Mouse (Mus musculus) CH12.LX (cell line): ENCODE results near the gene Olfr273. TPM values are rescaled to one million over a fixed set of nuclear protein-coding genes. Genes with fewer than 3 reads are reported as not detected.

ENCODE experiments used
- DNase-seq: peaks from one replicate; pipeline ENCODE4 v3.0.0-alpha.2; 2013; ENCODE audit errors: extremely low read depth
- H3K27ac ChIP-seq: 2 replicates; pipeline ENCODE4 v1.5.1; 2012; ENCODE audit warnings: low read depth, mild to moderate bottlenecking, control low read depth, moderate library complexity; ENCODE audit not compliant: insufficient read depth
- H3K27me3 ChIP-seq: replicated peaks from 2 replicates; pipeline ENCODE3; 2012; ENCODE audit warnings: inconsistent platforms
- H3K36me3 ChIP-seq, 2 experiments: replicated peaks in 1 of 2; 2 replicates each; pipeline versions ENCODE3 to v1.6.1; 2012; ENCODE audit warnings: inconsistent platforms in 1 of 2, low read length in 1 of 2, mild to moderate bottlenecking in 1 of 2, mixed read lengths in 1 of 2, moderate library complexity in 1 of 2; ENCODE audit not compliant: control insufficient read depth in 1 of 2, insufficient read depth in 1 of 2
- H3K4me1 ChIP-seq, 2 experiments: 2 replicates each; pipeline ENCODE4 v1.6.1; 2012; ENCODE audit warnings: inconsistent platforms in 1 of 2, moderate library complexity in 1 of 2; ENCODE audit not compliant: insufficient read depth in 2 of 2, control insufficient read depth in 1 of 2
- H3K4me2 ChIP-seq: 2 replicates; pipeline ENCODE4 v1.6.1; 2012; ENCODE audit warnings: low read depth, mild to moderate bottlenecking, control low read depth; ENCODE audit not compliant: poor library complexity, insufficient read depth, severe bottlenecking
- H3K4me3 ChIP-seq, 3 experiments: fragments of 150-350 bp in 1 of 3; sonication (generic) in 1 of 3; replicated peaks in 1 of 3; 2 replicates each; pipeline versions ENCODE3 to v1.5.1; 2011 to 2012; ENCODE audit warnings: low read depth in 2 of 3, low read length in 2 of 3, mild to moderate bottlenecking in 2 of 3, moderate library complexity in 2 of 3, control low read depth in 1 of 3, improper control_type of control experiment in 1 of 3, inconsistent platforms in 1 of 3, mixed read lengths in 1 of 3; ENCODE audit not compliant: poor library complexity in 1 of 3
- H3K79me2 ChIP-seq: replicated peaks from 2 replicates; pipeline ENCODE4 v1.6.1; 2012; ENCODE audit warnings: mild to moderate bottlenecking, moderate library complexity; ENCODE audit not compliant: control insufficient read depth, poor library complexity, insufficient read depth, severe bottlenecking; ENCODE audit errors: extremely low read depth
- H3K9ac ChIP-seq: 2 replicates; pipeline ENCODE4 v1.6.1; 2012; ENCODE audit warnings: low read depth, mild to moderate bottlenecking, control low read depth, moderate library complexity; ENCODE audit not compliant: insufficient read depth
- H3K9me3 ChIP-seq: replicated peaks from 2 replicates; pipeline ENCODE3; 2012; ENCODE audit warnings: low read length, inconsistent platforms, mixed read lengths
- BHLHE40 ChIP-seq: IDR thresholded peaks from 2 replicates; pipeline ENCODE4 v1.6.1; 2011; ENCODE audit warnings: mild to moderate bottlenecking, low read depth, low read length, improper control_type of control experiment
- CHD2 ChIP-seq: IDR thresholded peaks from 2 replicates; pipeline ENCODE4 v1.6.1; 2011; ENCODE audit warnings: low read length, improper control_type of control experiment
- E2F4 ChIP-seq: IDR thresholded peaks from 2 replicates; pipeline ENCODE4 v1.6.1; 2011; ENCODE audit warnings: low read depth, low read length, improper control_type of control experiment; ENCODE audit not compliant: insufficient replicate concordance
- ELF1 ChIP-seq: IDR thresholded peaks from 2 replicates; pipeline ENCODE4 v1.6.1; 2014; ENCODE audit warnings: low read depth, mild to moderate bottlenecking, inconsistent platforms, low read length, improper control_type of control experiment
- ETS1 ChIP-seq: conservative IDR thresholded peaks from 2 replicates; pipeline ENCODE4 v1.6.1; 2012; ENCODE audit warnings: low read depth, mild to moderate bottlenecking, inconsistent platforms, low read length, improper control_type of control experiment, moderate library complexity
- GABPA ChIP-seq: IDR thresholded peaks from 2 replicates; pipeline ENCODE4 v1.6.1; 2012; ENCODE audit warnings: low read depth, low read length, improper control_type of control experiment, inconsistent platforms; ENCODE audit not compliant: insufficient replicate concordance
- JUN ChIP-seq: IDR thresholded peaks from 2 replicates; pipeline ENCODE4 v1.6.1; 2011; ENCODE audit warnings: low read depth, mild to moderate bottlenecking, low read length, improper control_type of control experiment, moderate library complexity; ENCODE audit not compliant: insufficient read depth
- JUND ChIP-seq: conservative IDR thresholded peaks from 2 replicates; pipeline ENCODE4 v1.6.1; 2011; ENCODE audit warnings: low read depth, low read length, improper control_type of control experiment
- KAT2A ChIP-seq: IDR thresholded peaks from 2 replicates; pipeline ENCODE4 v1.6.1; 2012; ENCODE audit warnings: low read length, improper control_type of control experiment, inconsistent platforms; ENCODE audit not compliant: insufficient replicate concordance
- MAZ ChIP-seq: IDR thresholded peaks from 2 replicates; pipeline ENCODE4 v1.6.1; 2012; ENCODE audit warnings: low read depth, mild to moderate bottlenecking, inconsistent platforms, low read length, improper control_type of control experiment, moderate library complexity
- MXI1 ChIP-seq: IDR thresholded peaks from 2 replicates; pipeline ENCODE4 v1.6.1; 2011; ENCODE audit warnings: mild to moderate bottlenecking, low read depth, low read length, improper control_type of control experiment
- MYC ChIP-seq: IDR thresholded peaks from 2 replicates; pipeline ENCODE4 v1.6.1; 2011; ENCODE audit warnings: low read depth, mild to moderate bottlenecking, improper control_type of control experiment, low read length
- NELFE ChIP-seq: IDR thresholded peaks from 2 replicates; pipeline ENCODE4 v1.6.1; 2011; ENCODE audit warnings: low read depth, low read length, improper control_type of control experiment
- POLR2AphosphoS2 ChIP-seq: IDR thresholded peaks from 2 replicates; pipeline ENCODE4 v1.6.1; 2011; ENCODE audit warnings: low read depth, low read length, improper control_type of control experiment
- RAD21 ChIP-seq: IDR thresholded peaks from 2 replicates; pipeline ENCODE4 v1.6.1; 2011; ENCODE audit warnings: low read depth, mild to moderate bottlenecking, low read length, improper control_type of control experiment, moderate library complexity
- RCOR1 ChIP-seq: conservative IDR thresholded peaks from 2 replicates; pipeline ENCODE4 v1.6.1; 2012; ENCODE audit warnings: low read depth, mild to moderate bottlenecking, inconsistent platforms, low read length, improper control_type of control experiment
- SMC3 ChIP-seq: IDR thresholded peaks from 2 replicates; pipeline ENCODE4 v1.6.1; 2011; ENCODE audit warnings: low read depth, low read length, improper control_type of control experiment
- USF2 ChIP-seq: conservative IDR thresholded peaks from 2 replicates; pipeline ENCODE4 v1.6.1; 2011; ENCODE audit warnings: low read depth, low read length, improper control_type of control experiment
- ZC3H11A ChIP-seq: IDR thresholded peaks from 2 replicates; pipeline ENCODE4 v1.6.1; 2012; ENCODE audit warnings: low read depth, mild to moderate bottlenecking, inconsistent platforms, low read length, improper control_type of control experiment
- ZKSCAN1 ChIP-seq: IDR thresholded peaks from 2 replicates; pipeline ENCODE4 v1.6.1; 2012; ENCODE audit warnings: low read depth, inconsistent platforms, low read length, improper control_type of control experiment, borderline replicate concordance
- ZNF384 ChIP-seq: IDR thresholded peaks from 2 replicates; pipeline ENCODE4 v1.6.1; 2012; ENCODE audit warnings: low read depth, low read length, improper control_type of control experiment, inconsistent platforms
- dilution Hi-C: fragments of 300-500 bp; cut with MboI; formaldehyde crosslinking; loops from 2 replicates; pipeline ENCODE4 v1.14.3; 2020; ENCODE audit warnings: low sequenced_read_pairs; ENCODE audit not compliant: extremely low pct_unique_long_range_greater_than_20kb, extremely low pct_ligation_motif_present
- in situ Hi-C: fragments of 300-500 bp; cut with MboI; formaldehyde crosslinking; loops from 3 replicates; pipeline ENCODE4 v1.14.3; 2019; ENCODE audit warnings: low sequenced_read_pairs, low pct_ligation_motif_present, low pct_unique_long_range_greater_than_20kb, mixed read lengths
- polyA plus RNA-seq: library from polyadenylated mRNA; unstranded; fragments of >175 nt; gene quantifications from 2 replicates; pipeline ENCODE4 v1.2.1, GENCODE M21; 2012; ENCODE audit warnings: low read depth; ENCODE audit not compliant: insufficient read length
- total RNA-seq, 2 experiments: library from RNA; depleted of rRNA; stranded (reverse); fragments of 300-350 nt in 1 of 2; fragments of >200 nt in 1 of 2; gene quantifications; 2 replicates each; pipeline ENCODE4 v1.2.3; 2012 to 2014

The Olfr273 gene
- total and polyA plus RNA-seq, 3 experiments = not detected

DNA sequence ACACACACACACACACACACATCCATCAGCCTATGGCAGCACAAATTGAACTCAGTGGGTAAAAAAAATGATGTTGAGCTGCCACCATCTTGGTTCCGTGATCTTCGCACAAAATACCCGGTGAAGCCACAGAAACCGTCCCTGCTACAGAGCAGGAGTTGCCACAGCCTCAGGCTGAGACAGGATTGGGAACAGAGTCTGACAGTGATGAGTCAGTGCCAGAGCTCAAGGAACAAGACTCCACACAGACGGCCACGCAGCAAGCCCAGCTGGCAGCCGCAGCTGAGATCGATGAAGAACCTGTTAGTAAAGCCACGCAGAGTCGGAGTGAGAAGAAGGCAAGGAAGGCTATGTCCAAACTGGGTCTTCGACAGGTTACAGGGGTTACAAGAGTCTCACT, 37.7 kb downstream of the Olfr273 start:
- no peaks in the 10 kb centered on the region for H3K79me2 ChIP-seq
- TF ChIP-seq MXI1 (no peak), KAT2A (no peak), ELF1 (no peak), MAZ (no peak), NELFE (no peak), BHLHE40 (no peak), SMC3 (no peak), GABPA (no peak), JUND (no peak)
- H3K36me3 ChIP-seq = no peaks in the 10 kb centered on the region
- no peaks in the 10 kb centered on the region for H3K9me3 ChIP-seq
- no peak overlapping the region for H3K9ac ChIP-seq
- no peaks in the 10 kb centered on the region for H3K27me3 ChIP-seq
- in situ Hi-C loops = no loop called here
- no peak for DNase-seq
- H3K4me2 ChIP-seq = no peak overlapping the region
- H3K4me1 ChIP-seq = no peaks in the 10 kb centered on the region
- dilution Hi-C loops = no loop called here
- no peak overlapping the region for H3K27ac ChIP-seq
- H3K4me3 ChIP-seq = no peak overlapping the region

DNA sequence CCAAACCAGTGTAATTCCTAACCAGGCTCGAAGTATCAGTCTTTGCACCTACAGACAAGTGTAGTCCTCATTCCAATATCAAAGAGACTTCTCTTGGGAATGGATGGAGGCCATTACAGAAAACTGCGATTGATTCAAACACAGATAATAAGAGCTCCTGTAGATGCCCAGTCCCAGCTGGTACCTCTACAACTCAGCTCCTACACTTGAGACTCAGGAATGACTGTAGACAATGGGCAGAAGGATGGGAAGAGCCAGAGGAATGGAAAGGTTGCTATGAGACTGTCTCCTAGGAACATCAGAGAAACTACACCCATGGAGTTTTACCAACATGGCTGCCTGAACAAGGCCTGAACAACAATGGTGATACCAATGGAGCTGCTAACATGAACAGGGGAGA, 44.7 kb downstream of the Olfr273 start, which contains the start of gene Olfr275:
Gene Olfr275 (plus strand): TSS at position 301 of the 400 bp plus-strand sequence.
- TF ChIP-seq ZKSCAN1 = no peak
- TF ChIP-seq RCOR1 = no peak
- TF ChIP-seq JUN = no peak
- TF ChIP-seq ZNF384 = no peak
- TF ChIP-seq NELFE = no peak
- TF ChIP-seq SMC3 = no peak
- no peak for TF ChIP-seq E2F4
- no peak for TF ChIP-seq ELF1
- no peak for TF ChIP-seq ETS1
- no peak for TF ChIP-seq RAD21
- no peak for TF ChIP-seq CHD2
- TF ChIP-seq USF2 = no peak
- no peak for TF ChIP-seq MYC
- no peak for TF ChIP-seq GABPA
- no peak for TF ChIP-seq ZC3H11A
- no peak for TF ChIP-seq POLR2AphosphoS2
- H3K27me3 ChIP-seq = no peaks in the 10 kb centered on the region

More for the DNA sequence above, 44.7 kb downstream of the Olfr273 start, which contains the start of gene Olfr275:
- Histone ChIP-seq H3K36me3 (no peaks in the 10 kb centered on the region), H3K9ac (no peak within 1 kb of the TSS), H3K4me3 (no peak within 1 kb of the TSS), H3K9me3 (no peaks in the 10 kb centered on the region), H3K27ac (no peak within 1 kb of the TSS), H3K79me2 (no peaks in the 10 kb centered on the region), H3K4me1 (no peaks in the 10 kb centered on the region), H3K4me2 (no peak within 1 kb of the TSS)
- DNase-seq = no peak
- in situ Hi-C loops = no loop called here
- dilution Hi-C loops = no loop called here
